Mouse (Mus musculus) hindbrain, postnatal 0 days (tissue): ENCODE data around the gene Wdr60. TPM values are rescaled to one million over a fixed set of nuclear protein-coding genes. Genes with fewer than 3 reads are reported as not detected.

Experiments used
- ATAC-seq: fragments of 200-750 bp; cut with Nextera tagmentation; 2 replicates; pipeline ENCODE4 v1.8.0; 2017; ENCODE audit warnings: mild to moderate bottlenecking, moderate TSS enrichment, moderate library complexity
- DNase-seq: peaks from one replicate; pipeline ENCODE4 v3.0.0-alpha.2; 2015; ENCODE audit warnings: low spot score
- H3K27ac ChIP-seq: fragments of 300-500 bp; sonication (generic); 2 replicates; pipeline ENCODE4 v1.5.1; 2014; ENCODE audit warnings: mild to moderate bottlenecking
- H3K27me3 ChIP-seq: fragments of 300-500 bp; sonication (generic); 2 replicates; pipeline ENCODE4 v1.6.1; 2014; ENCODE audit warnings: low read length, mixed read lengths; ENCODE audit not compliant: insufficient read depth
- H3K36me3 ChIP-seq: fragments of 300-500 bp; sonication (generic); 2 replicates; pipeline ENCODE4 v1.6.1; 2014; ENCODE audit warnings: low read length, mixed read lengths; ENCODE audit not compliant: insufficient read depth
- H3K4me1 ChIP-seq: fragments of 300-500 bp; sonication (generic); 2 replicates; pipeline ENCODE4 v1.6.1; 2014; ENCODE audit warnings: antibody characterized with exemption, low read length, mixed read lengths; ENCODE audit not compliant: insufficient read depth
- H3K4me2 ChIP-seq: fragments of 300-500 bp; sonication (generic); 2 replicates; pipeline ENCODE4 v1.6.1; 2014; ENCODE audit warnings: low read depth, mild to moderate bottlenecking, low read length, moderate library complexity, mixed read lengths
- H3K4me3 ChIP-seq: fragments of 300-500 bp; sonication (generic); 2 replicates; pipeline ENCODE4 v1.5.1; 2014; ENCODE audit warnings: low read length
- H3K9ac ChIP-seq: fragments of 300-500 bp; sonication (generic); replicated peaks from 2 replicates; pipeline ENCODE4 v1.6.1; 2014; ENCODE audit warnings: mild to moderate bottlenecking, low read length, moderate library complexity, mixed read lengths
- H3K9me3 ChIP-seq: fragments of 300-500 bp; sonication (generic); 2 replicates; pipeline ENCODE4 v1.6.1; 2016; ENCODE audit warnings: low read length, mixed read lengths
- CTCF ChIP-seq: IDR thresholded peaks from 2 replicates; pipeline ENCODE4 v1.5.1; 2016; ENCODE audit warnings: antibody characterized with exemption, control low read depth, low read depth
- WGBS: fragments of 180-500 bp; shearing (Covaris S2); extraction: QIAGEN DNeasy Blood & Tissue Kit; methylation state at CpG from one replicate; pipeline ENCODE4 v1.1.7; 2014; 5-methylcytosine and 5-hydroxymethylcytosine counted together
- polyA plus RNA-seq: library from polyadenylated mRNA; unstranded; fragments of >200 nt; fragmentation: Nextera tagmentation; extraction: Ambion mirVana; gene quantifications from 2 replicates; pipeline ENCODE4 v1.2.1, GENCODE M21; 2015
- total RNA-seq: library from RNA; depleted of rRNA; stranded (reverse); fragments of >200 nt; gene quantifications from 2 replicates; pipeline ENCODE4 v1.2.3, GENCODE M21; 2014

Wdr60 gene
- total and polyA plus RNA-seq, 2 experiments from 2014 or later: 8.4 to 16.8 TPM

- H3K4me1 ChIP-seq: no peaks in the 10 kb centered on the region
These were observed 33.4 kb downstream of the Wdr60 start for GRCm38 (mm10) chr12:116229451-116229850.

GRCm38 (mm10) chr12:116226289-116227057 is 36.3 kb downstream of the Wdr60 start:
- H3K9ac ChIP-seq: no peak overlapping the region
- H3K4me3 ChIP-seq: no peak overlapping the region
- peaks cover 29% of the 10 kb centered on the region for H3K36me3 ChIP-seq
- DNase-seq (no peak), ATAC-seq (no peak)
- TF ChIP-seq CTCF: no peak
- no peak overlapping the region for H3K27ac ChIP-seq
- WGBS: 89% methylated on average over 10 of the region's 10 CpGs
- no peaks in the 10 kb centered on the region for H3K27me3 ChIP-seq
- H3K9me3 ChIP-seq: no peaks in the 10 kb centered on the region
- H3K4me1 ChIP-seq: no peaks in the 10 kb centered on the region
- H3K4me2 ChIP-seq: no peak overlapping the region

More at GRCm38 (mm10) chr12:116229451-116229850, 33.4 kb downstream of the Wdr60 start:
- Histone ChIP-seq H3K27ac (no peak overlapping the region), H3K4me2 (no peak overlapping the region), H3K4me3 (no peak overlapping the region), H3K27me3 (no peaks in the 10 kb centered on the region), H3K36me3 (peaks cover 15% of the 10 kb centered on the region), H3K9me3 (no peaks in the 10 kb centered on the region), H3K9ac (no peak overlapping the region)
- ATAC-seq: no peak
- 73% methylated on average over 3 of the region's 3 CpGs for WGBS
- TF ChIP-seq CTCF: no peak
- DNase-seq: no peak

GRCm38 (mm10) chr12:116223107-116223506 is 39.7 kb downstream of the Wdr60 start:
- Histone ChIP-seq H3K9me3 (no peaks in the 10 kb centered on the region), H3K27ac (no peak overlapping the region), H3K36me3 (peaks cover 34% of the 10 kb centered on the region), H3K27me3 (no peaks in the 10 kb centered on the region), H3K4me3 (no peak overlapping the region), H3K4me1 (no peaks in the 10 kb centered on the region), H3K9ac (no peak overlapping the region), H3K4me2 (no peak overlapping the region)
- ATAC-seq: no peak
- TF ChIP-seq CTCF: no peak
- DNase-seq: no peak
- 98% methylated on average over 2 of the region's 2 CpGs for WGBS

GRCm38 (mm10) chr12:116207486-116207885 is 55.3 kb downstream of the Wdr60 start:
- no peak for TF ChIP-seq CTCF
- no peaks in the 10 kb centered on the region for H3K27me3 ChIP-seq
- H3K4me1 ChIP-seq: no peaks in the 10 kb centered on the region
- no peaks in the 10 kb centered on the region for H3K9me3 ChIP-seq
- H3K9ac ChIP-seq: no peak overlapping the region
- no peak overlapping the region for H3K4me3 ChIP-seq
- DNase-seq (no peak), ATAC-seq (no peak)
- WGBS: 95% methylated on average over 8 of the region's 8 CpGs
- no peak overlapping the region for H3K27ac ChIP-seq
- no peak overlapping the region for H3K4me2 ChIP-seq
- peaks cover 18% of the 10 kb centered on the region; the same call in 1 of the 2 replicates for H3K36me3 ChIP-seq

GRCm38 (mm10) chr12:116205726-116206125 is 57.1 kb downstream of the Wdr60 start:
- DNase-seq (no peak), ATAC-seq (no peak)
- Histone ChIP-seq H3K4me1 (no peaks in the 10 kb centered on the region), H3K4me2 (no peak overlapping the region), H3K27ac (no peak overlapping the region), H3K27me3 (no peaks in the 10 kb centered on the region), H3K36me3 (peaks cover 9% of the 10 kb centered on the region; the same call in 1 of the 2 replicates), H3K9me3 (no peaks in the 10 kb centered on the region), H3K9ac (no peak overlapping the region), H3K4me3 (no peak overlapping the region)
- WGBS: 59% methylated on average over 3 of the region's 3 CpGs
- TF ChIP-seq CTCF: no peak

GRCm38 (mm10) chr12:116202176-116202981 is 60.4 kb downstream of the Wdr60 start:
- H3K9me3 ChIP-seq: no peaks in the 10 kb centered on the region
- H3K4me3 ChIP-seq: no peak overlapping the region
- ATAC-seq (peak; percentile 85), DNase-seq (peak; percentile 83)
- H3K27ac ChIP-seq: no peak overlapping the region
- H3K27me3 ChIP-seq: no peaks in the 10 kb centered on the region
- TF ChIP-seq CTCF: peak; percentile 98
- H3K9ac ChIP-seq: no peak overlapping the region
- WGBS: 34% methylated on average over 9 of the region's 9 CpGs
- no peaks in the 10 kb centered on the region for H3K36me3 ChIP-seq
- H3K4me2 ChIP-seq: no peak overlapping the region
- H3K4me1 ChIP-seq: no peaks in the 10 kb centered on the region

- ATAC-seq: no peak
- Histone ChIP-seq H3K4me3 (no peak overlapping the region), H3K4me1 (no peaks in the 10 kb centered on the region), H3K9me3 (no peaks in the 10 kb centered on the region), H3K27me3 (no peaks in the 10 kb centered on the region), H3K9ac (no peak overlapping the region), H3K27ac (no peak overlapping the region), H3K36me3 (no peaks in the 10 kb centered on the region), H3K4me2 (no peak overlapping the region)
- TF ChIP-seq CTCF: no peak
- DNase-seq: no peak
- WGBS: 87% methylated on average over 6 of the region's 6 CpGs
These were observed 64.0 kb downstream of the Wdr60 start for GRCm38 (mm10) chr12:116198791-116199190.
